Mouse (Mus musculus) left cerebral cortex, adult 8-10 months (tissue): ENCODE results near the gene Wrap53. TPM values are rescaled to one million over a fixed set of nuclear protein-coding genes. Genes with fewer than 3 reads are reported as not detected.
"Not testable (repeated sequence)": the region's sequence is repeated elsewhere in the genome, so short reads cannot be mapped to it uniquely, and the experiment has no call there.

Experiments
- DNase-seq, 2 experiments: peaks; one replicate each; pipeline ENCODE4 v3.0.0; 2022; ENCODE audit warnings: low spot score in 2 of 2
- total RNA-seq, 4 experiments: library from RNA; stranded (reverse); gene quantifications; 2 replicates each; pipeline ENCODE4 v1.2.4; 2022

Wrap53 gene
- total RNA-seq, 4 experiments from 2014 or later, result 10.1 to 13.8 (median 11.3) TPM

- DNase-seq, result no peak
Observed at GRCm38 (mm10) chr11:69565131-69565530, 14.9 kb downstream of the Wrap53 start.

GRCm38 (mm10) chr11:69564391-69564790 lies 15.7 kb downstream of the Wrap53 start:
- no peak for DNase-seq

- DNase-seq, result no peak
Observed at GRCm38 (mm10) chr11:69563373-69563772, 16.7 kb downstream of the Wrap53 start.

GRCm38 (mm10) chr11:69560896-69561854 lies 18.9 kb downstream of the Wrap53 start:
- DNase-seq, result peak in 1 of 2 experiments; percentile 66

- DNase-seq, result no peak
Observed at GRCm38 (mm10) chr11:69559851-69560765, 19.9 kb downstream of the Wrap53 start, which contains the start of gene Efnb3. Efnb3 (minus strand) TSS chr11:69560205.

- DNase-seq, result no peak
Observed at GRCm38 (mm10) chr11:69559183-69559582, 20.9 kb downstream of the Wrap53 start.

GRCm38 (mm10) chr11:69558756-69559155 lies 21.3 kb downstream of the Wrap53 start:
- DNase-seq, result no peak

- DNase-seq, result peak in 1 of 2 experiments; percentile 63
Observed at GRCm38 (mm10) chr11:69557381-69557958, 22.6 kb downstream of the Wrap53 start.

GRCm38 (mm10) chr11:69554539-69555140 lies 25.4 kb downstream of the Wrap53 start:
- no peak for DNase-seq

- DNase-seq, result no peak
Observed at GRCm38 (mm10) chr11:69553341-69553721, 26.7 kb downstream of the Wrap53 start.

GRCm38 (mm10) chr11:69552622-69553340 lies 27.3 kb downstream of the Wrap53 start:
- DNase-seq, result peak in 1 of 2 experiments; percentile 59

- no peak for DNase-seq
Observed at GRCm38 (mm10) chr11:69551310-69551709, 28.7 kb downstream of the Wrap53 start.

GRCm38 (mm10) chr11:69549060-69549656 lies 30.9 kb downstream of the Wrap53 start, which contains the start of gene Dnah2:
Dnah2 (minus strand) TSS chr11:69549110.
- DNase-seq, result no peak

GRCm38 (mm10) chr11:69547071-69547470 lies 33.0 kb downstream of the Wrap53 start:
- peak in 1 of 2 experiments; percentile 50 for DNase-seq

- peak; percentile 73 to 77 for DNase-seq
Observed at GRCm38 (mm10) chr11:69546423-69547053, 33.5 kb downstream of the Wrap53 start.

- DNase-seq, result no peak
Observed at GRCm38 (mm10) chr11:69545957-69546356, 34.1 kb downstream of the Wrap53 start.

GRCm38 (mm10) chr11:69543598-69543997 lies 36.5 kb downstream of the Wrap53 start:
- no peak for DNase-seq

GRCm38 (mm10) chr11:69541741-69542140 lies 38.3 kb downstream of the Wrap53 start:
- not testable (repeated sequence) for DNase-seq

GRCm38 (mm10) chr11:69540700-69541099 lies 39.4 kb downstream of the Wrap53 start:
- DNase-seq, result no peak
